Mouse (Mus musculus) megakaryocyte-erythroid progenitor cell, adult 5-6 weeks (primary cell): ENCODE results near the gene Med16. TPM values are rescaled to one million over a fixed set of nuclear protein-coding genes. Genes with fewer than 3 reads are reported as not detected.

ENCODE experiments used
- ATAC-seq: replicated peaks from 2 replicates; pipeline ENCODE4 v1.8.0; 2016; ENCODE audit warnings: mild to moderate bottlenecking, inconsistent platforms; ENCODE audit not compliant: severe bottlenecking, poor library complexity, low FRiP score, low TSS enrichment
- total RNA-seq, 2 experiments: library from RNA; stranded (forward) in 1 of 2; stranded (reverse) in 1 of 2; fragments of 200-1000, 215-1000 nt in 1 of 2; fragments of >200 nt in 1 of 2; fragmentation: Nextera tagmentation in 1 of 2; gene quantifications; 2 replicates each; pipeline ENCODE4 v1.2.3; 2014 to 2017

Med16 gene
- total RNA-seq, 2 experiments from 2014 or later: 9.8 to 21.7 TPM

GRCm38 (mm10) chr10:79934272-79934721 lies 25.6 kb upstream of the Med16 start:
- ATAC-seq: no peak

DNA sequence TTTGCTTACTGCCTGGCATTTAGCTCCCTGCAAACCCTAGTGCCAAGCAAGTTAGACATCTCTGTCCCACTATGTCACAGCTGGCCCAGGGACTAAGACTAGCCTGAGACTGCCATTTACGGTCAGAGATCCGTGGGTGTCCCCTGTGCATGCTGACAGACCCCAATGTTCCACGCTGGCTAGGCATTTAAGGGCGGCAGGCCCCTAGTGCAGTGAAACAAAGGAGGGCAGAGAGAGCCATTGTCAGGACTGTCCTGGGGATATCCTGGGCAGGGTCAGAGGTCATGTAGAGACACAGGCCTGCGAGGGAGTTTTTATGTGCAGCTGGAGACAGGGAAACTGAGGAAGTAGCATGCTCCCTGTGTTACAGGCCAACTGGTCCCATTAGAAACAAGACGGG lies 25.1 kb upstream of the Med16 start:
- no peak for ATAC-seq

- ATAC-seq: no peak
Observed at GRCm38 (mm10) chr10:79933145-79933679, 24.5 kb upstream of the Med16 start.

GRCm38 (mm10) chr10:79932736-79933135 lies 24.0 kb upstream of the Med16 start:
- no peak for ATAC-seq

DNA sequence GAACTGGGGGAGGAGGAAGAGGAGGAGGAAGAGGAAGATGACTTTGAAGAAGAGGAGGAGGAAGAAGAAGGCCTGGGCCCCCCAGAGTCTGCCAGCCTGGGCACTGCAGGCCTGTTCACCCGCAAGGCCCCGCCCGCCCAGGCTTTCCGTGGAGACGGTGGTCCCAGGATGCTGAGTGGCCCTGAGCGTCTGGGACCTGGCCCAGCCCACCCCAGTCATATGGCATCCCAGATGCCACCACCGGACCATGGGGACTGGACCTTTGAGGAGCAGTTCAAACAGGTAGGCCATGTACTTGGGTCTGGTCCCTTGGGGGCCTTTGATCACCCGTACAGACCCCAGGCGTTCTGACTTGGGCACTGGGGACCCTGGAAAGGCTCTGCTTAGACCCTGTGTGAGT lies 23.1 kb upstream of the Med16 start:
- no peak for ATAC-seq

- ATAC-seq: no peak
Observed at GRCm38 (mm10) chr10:79930826-79931186, 22.1 kb upstream of the Med16 start.

DNA sequence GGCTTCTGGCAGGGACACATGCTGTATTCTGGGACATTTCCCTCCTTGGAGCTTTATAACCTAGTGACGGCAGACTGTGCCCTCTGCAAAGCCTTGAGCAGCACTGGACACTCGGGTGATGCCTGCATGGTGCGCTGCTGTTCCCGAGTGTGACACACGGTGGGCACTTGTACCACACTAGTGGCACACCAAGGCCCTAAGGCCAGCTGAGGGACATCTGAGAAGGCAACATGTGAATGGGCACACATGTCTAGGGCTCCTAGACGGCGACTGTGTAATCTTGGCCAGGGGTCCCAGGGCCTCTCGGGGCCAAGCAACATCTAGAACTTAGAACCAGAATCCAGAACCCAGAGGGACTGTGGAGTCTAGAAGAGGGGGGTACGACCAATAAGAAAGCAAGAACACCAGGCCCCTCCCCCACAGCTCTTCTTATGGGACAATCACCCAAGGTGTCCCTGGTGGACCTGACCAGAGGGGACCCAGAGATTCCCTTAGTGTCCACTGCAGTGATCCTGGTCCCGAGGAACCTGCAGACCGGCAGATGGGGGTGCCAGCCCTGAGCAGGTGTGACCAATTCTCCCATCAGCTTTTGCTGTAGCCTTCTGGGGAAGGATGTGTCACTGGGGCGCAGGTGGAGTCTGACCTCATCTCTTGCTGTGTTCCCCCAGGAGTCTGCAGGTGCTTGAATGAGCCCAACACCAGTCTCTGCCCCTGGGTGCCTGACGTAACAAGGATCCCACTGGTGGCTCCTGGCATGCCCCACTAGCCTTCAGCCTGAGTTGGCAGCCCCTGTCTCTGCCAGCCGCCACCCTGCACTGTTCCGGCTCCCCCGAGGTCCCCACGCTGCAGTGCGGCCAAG lies 21.5 kb upstream of the Med16 start:
- ATAC-seq: no peak

GRCm38 (mm10) chr10:79928907-79929701 lies 20.4 kb upstream of the Med16 start:
- ATAC-seq: no peak

GRCm38 (mm10) chr10:79928030-79928694 lies 19.4 kb upstream of the Med16 start:
- no peak for ATAC-seq

- 0 out of 2 replicates have a peak, but pooled peaks have one; percentile 1 for ATAC-seq
Observed at GRCm38 (mm10) chr10:79927324-79928029, 18.8 kb upstream of the Med16 start.

- ATAC-seq: peak; percentile 70
Observed at GRCm38 (mm10) chr10:79926491-79927323, 18.0 kb upstream of the Med16 start, which contains the start of gene Arid3a. Gene Arid3a, plus strand, starts transcription at chr10:79927043.

DNA sequence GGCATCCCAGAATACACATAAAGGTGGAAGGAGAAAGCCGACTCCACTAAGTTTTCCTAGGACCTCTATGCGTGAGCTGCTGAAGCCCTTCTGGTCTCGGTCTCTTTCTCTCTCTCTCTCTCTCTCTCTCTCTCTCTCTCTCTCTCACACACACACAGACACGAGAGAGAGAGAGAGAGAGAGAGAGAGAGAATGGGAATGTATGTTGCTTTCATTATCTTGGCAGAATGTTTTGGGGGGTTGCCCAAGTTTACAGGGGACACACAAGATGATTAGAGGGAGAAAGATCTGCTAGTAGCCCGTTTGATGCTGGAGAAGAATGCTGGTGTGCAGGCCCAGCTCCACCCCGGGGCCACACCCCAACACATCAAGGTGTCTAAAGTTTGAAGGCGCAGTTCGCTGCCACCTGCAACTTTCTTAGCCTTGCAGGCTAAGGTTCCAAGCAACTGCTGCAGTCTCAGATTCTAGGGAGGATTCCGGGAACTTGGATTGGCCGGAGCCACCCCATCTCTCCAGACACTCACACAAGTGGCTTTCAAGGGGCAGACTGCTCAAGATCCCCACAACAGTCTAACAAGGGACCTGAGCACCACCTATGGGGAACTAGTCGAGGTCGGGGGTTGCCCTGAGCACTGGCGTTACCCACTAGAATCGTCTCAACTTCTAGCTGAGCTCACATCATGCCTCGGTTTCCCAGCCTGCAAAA lies 17.2 kb upstream of the Med16 start:
- ATAC-seq: peak; percentile 3; the same call in 1 of the 2 replicates

DNA sequence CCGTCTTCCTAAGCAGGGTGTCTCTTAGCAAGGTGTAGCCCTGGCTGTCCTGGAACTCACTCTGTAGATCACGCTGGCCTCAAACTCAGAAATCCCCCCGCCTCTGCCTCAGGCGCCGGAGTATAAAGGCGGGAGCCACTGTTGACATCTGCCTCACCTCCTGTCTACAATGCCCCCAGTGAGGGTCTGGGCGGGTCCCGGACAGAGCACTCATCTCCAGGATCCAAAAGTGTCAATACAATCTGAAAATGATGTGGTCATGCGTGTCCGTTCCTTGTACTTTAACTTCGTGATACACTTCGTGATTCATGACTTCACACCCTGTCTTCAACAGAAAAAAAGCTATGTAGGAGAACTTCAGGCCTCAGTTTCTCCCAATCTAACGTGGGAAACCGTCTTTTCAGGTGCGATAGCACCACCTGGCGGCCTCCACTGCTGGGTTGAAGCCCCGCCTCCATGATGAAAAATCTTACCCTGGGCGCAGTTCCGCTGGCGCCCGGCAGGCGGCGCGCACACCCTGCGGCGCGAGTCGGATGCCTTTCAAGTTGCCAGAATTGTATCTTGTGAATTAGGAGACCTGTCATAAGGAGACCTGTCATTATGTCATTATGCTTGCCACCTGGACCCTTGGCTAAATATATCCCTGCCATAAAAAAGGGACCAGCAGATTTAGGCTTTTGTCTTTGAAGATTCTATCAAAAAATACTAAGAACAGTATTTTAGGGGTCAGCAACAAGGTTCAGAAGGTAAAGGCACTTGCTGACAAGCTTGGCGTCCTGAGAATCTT lies 16.5 kb upstream of the Med16 start:
- ATAC-seq: peak; percentile 39; the same call in 1 of the 2 replicates

GRCm38 (mm10) chr10:79921572-79921971 lies 12.8 kb upstream of the Med16 start:
- no peak for ATAC-seq

DNA sequence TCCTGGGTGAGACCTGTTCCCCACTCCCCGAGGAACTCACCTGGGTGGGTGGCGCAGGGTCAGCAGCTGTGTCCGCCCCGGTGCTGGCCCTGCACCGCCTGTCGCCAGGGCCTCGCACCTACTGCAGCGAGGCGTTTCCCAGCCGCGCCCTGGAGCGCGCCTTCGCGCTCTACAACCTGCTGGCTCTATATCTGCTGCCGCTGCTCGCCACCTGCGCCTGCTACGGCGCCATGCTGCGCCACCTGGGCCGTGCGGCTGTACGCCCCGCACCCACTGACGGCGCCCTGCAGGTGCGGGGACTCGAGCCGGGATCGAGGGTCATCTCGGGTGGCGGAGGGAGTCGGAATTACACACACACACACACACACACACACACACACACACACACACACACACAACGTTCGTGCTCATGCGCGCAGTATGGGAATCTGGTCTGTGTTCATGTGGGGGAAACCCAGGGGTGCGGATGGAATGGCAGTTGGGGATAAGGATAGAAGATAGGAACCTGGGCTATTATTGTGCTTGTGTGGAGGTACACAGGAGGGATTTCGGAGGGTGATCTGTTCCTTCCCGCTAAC lies 12.3 kb upstream of the Med16 start, which contains the start of gene R3hdm4:
Gene R3hdm4, minus strand, starts transcription at position 251 of the 578 bp plus-strand sequence.
- ATAC-seq: no peak
